Mouse (Mus musculus) CD4-positive, CD25-positive, alpha-beta regulatory T cell, adult 2 months (primary cell): ENCODE data around the gene Naa40.

Source experiments
- DNase-seq: peaks from one replicate; pipeline ENCODE4 v3.0.0-alpha.2; 2012; ENCODE audit warnings: low read depth, low spot score

Naa40 gene

GRCm38 (mm10) chr19:7217162-7217925 lies 23.6 kb downstream of the Naa40 start, which contains the start of gene Cox8a:
TSS of gene Cox8a (minus strand) at chr19:7217616.
- DNase-seq, result peak; percentile 95

- DNase-seq, result no peak
These were observed 26.5 kb downstream of the Naa40 start for GRCm38 (mm10) chr19:7214484-7214883.

GRCm38 (mm10) chr19:7213010-7213409 lies 28.0 kb downstream of the Naa40 start:
- no peak for DNase-seq

GRCm38 (mm10) chr19:7212216-7212615 lies 28.8 kb downstream of the Naa40 start:
- no peak for DNase-seq

- DNase-seq, result no peak
These were observed 30.9 kb downstream of the Naa40 start for GRCm38 (mm10) chr19:7209907-7210646.

GRCm38 (mm10) chr19:7205753-7206736 lies 34.9 kb downstream of the Naa40 start, which contains the start of gene Otub1:
TSS of gene Otub1 (minus strand) at chr19:7206316.
- peak; percentile 95 for DNase-seq

- no peak for DNase-seq
These were observed 35.7 kb downstream of the Naa40 start for GRCm38 (mm10) chr19:7205326-7205725.

- DNase-seq, result no peak
These were observed 36.1 kb downstream of the Naa40 start for GRCm38 (mm10) chr19:7204898-7205297.

- no peak for DNase-seq
These were observed 40.6 kb downstream of the Naa40 start for GRCm38 (mm10) chr19:7200427-7200826.

GRCm38 (mm10) chr19:7199089-7199488 lies 41.9 kb downstream of the Naa40 start:
- no peak for DNase-seq

- DNase-seq, result no peak
These were observed 43.5 kb downstream of the Naa40 start for GRCm38 (mm10) chr19:7197445-7197844.

- no peak for DNase-seq
These were observed 44.2 kb downstream of the Naa40 start for GRCm38 (mm10) chr19:7196741-7197270.

GRCm38 (mm10) chr19:7195900-7196728 lies 44.9 kb downstream of the Naa40 start:
- peak; percentile 59 for DNase-seq

- no peak for DNase-seq
These were observed 48.4 kb downstream of the Naa40 start for GRCm38 (mm10) chr19:7192561-7192967.

GRCm38 (mm10) chr19:7191639-7192038 lies 49.3 kb downstream of the Naa40 start:
- DNase-seq, result no peak

GRCm38 (mm10) chr19:7190986-7191385 lies 50.0 kb downstream of the Naa40 start:
- no peak for DNase-seq

- no peak for DNase-seq
These were observed 52.0 kb downstream of the Naa40 start for GRCm38 (mm10) chr19:7189026-7189425.

GRCm38 (mm10) chr19:7187157-7187556 lies 53.8 kb downstream of the Naa40 start:
- no peak for DNase-seq

- DNase-seq, result no peak
These were observed 55.2 kb downstream of the Naa40 start for GRCm38 (mm10) chr19:7185715-7186291.

- DNase-seq, result no peak
These were observed 55.9 kb downstream of the Naa40 start for GRCm38 (mm10) chr19:7185059-7185458.
